Mouse (Mus musculus): Measurements from ENCODE around the gene Rps6ka4. TPM values are rescaled to one million over a fixed set of nuclear protein-coding genes. Genes with fewer than 3 reads are reported as not detected.

Gene Rps6ka4
- total RNA-seq, 1 experiment, result 11.5 TPM

- no peak for DNase-seq (ENCODE audit: low read depth, low spot score)
- Histone ChIP-seq H3K4me3 (ENCODE audit: insufficient read depth in 1 of 2, low read depth in 1 of 2, low read length in 2 of 2, poor library complexity in 1 of 2, severe bottlenecking in 1 of 2) (peak overlapping the region; percentile 31 to 62), H3K36me3 (ENCODE audit: control insufficient read depth, insufficient read depth, low read length, poor library complexity, severe bottlenecking) (peaks cover 3% of the 10 kb centered on the region; the same call in 1 of the 2 replicates), H3K9me3 (ENCODE audit: control insufficient read depth, insufficient read depth, low read depth, low read length) (no peaks in the 10 kb centered on the region), H3K4me1 (ENCODE audit: control insufficient read depth in 2 of 2, insufficient read depth in 2 of 2, low read length in 2 of 2, poor library complexity in 1 of 2) (peaks cover 0 to 18% of the 10 kb centered on the region in 2 experiments; a peak in 3 of 4 replicates), H3K27ac (ENCODE audit: insufficient read depth, low read depth, low read length, poor library complexity, severe bottlenecking) (no peak overlapping the region), H3K9ac (ENCODE audit: insufficient read depth, low read depth, low read length, poor library complexity, severe bottlenecking) (peak overlapping the region; percentile 32; the same call in 1 of the 2 replicates)
- TF ChIP-seq MAFK (IDR thresholded peaks at IDR 0.05; ENCODE audit: insufficient read depth, low read depth, low read length) (no peak), ZC3H11A (IDR thresholded peaks at IDR 0.05; ENCODE audit: borderline replicate concordance, low read depth, low read length) (no peak), CHD2 (IDR thresholded peaks at IDR 0.05; ENCODE audit: low read depth, low read length) (no peak), HCFC1 (IDR thresholded peaks at IDR 0.05; ENCODE audit: borderline replicate concordance, insufficient read depth, low read length) (no peak), ZNF384 (IDR thresholded peaks at IDR 0.05; ENCODE audit: low read depth, low read length) (no peak)
- in situ Hi-C loops (cut with MboI; ENCODE audit: low sequenced_read_pairs in 2 of 2, unreplicated experiment in 2 of 2), result no loop called here
These were observed 9.7 kb downstream of the Rps6ka4 start for GRCm38 (mm10) chr19:6830556-6831316.

GRCm38 (mm10) chr19:6829870-6830555, 10.4 kb downstream of the Rps6ka4 start:
- Histone ChIP-seq H3K9ac (ENCODE audit: insufficient read depth, low read depth, low read length, poor library complexity, severe bottlenecking) (peak overlapping the region; percentile 22; the same call in 1 of the 2 replicates), H3K9me3 (ENCODE audit: control insufficient read depth, insufficient read depth, low read depth, low read length) (no peaks in the 10 kb centered on the region), H3K36me3 (ENCODE audit: control insufficient read depth, insufficient read depth, low read length, poor library complexity, severe bottlenecking) (peaks cover 3% of the 10 kb centered on the region; the same call in 1 of the 2 replicates), H3K27ac (ENCODE audit: insufficient read depth, low read depth, low read length, poor library complexity, severe bottlenecking) (no peak overlapping the region), H3K4me1 (ENCODE audit: control insufficient read depth in 2 of 2, insufficient read depth in 2 of 2, low read length in 2 of 2, poor library complexity in 1 of 2) (peaks cover 0 to 18% of the 10 kb centered on the region in 2 experiments; a peak in 3 of 4 replicates), H3K4me3 (ENCODE audit: insufficient read depth in 1 of 2, low read depth in 1 of 2, low read length in 2 of 2, poor library complexity in 1 of 2, severe bottlenecking in 1 of 2) (peak overlapping the region; percentile 31 to 62)
- in situ Hi-C loops (cut with MboI; ENCODE audit: low sequenced_read_pairs in 2 of 2, unreplicated experiment in 2 of 2), result no loop called here
- TF ChIP-seq HCFC1 (IDR thresholded peaks at IDR 0.05; ENCODE audit: borderline replicate concordance, insufficient read depth, low read length) (no peak), ZNF384 (IDR thresholded peaks at IDR 0.05; ENCODE audit: low read depth, low read length) (no peak), ZC3H11A (IDR thresholded peaks at IDR 0.05; ENCODE audit: borderline replicate concordance, low read depth, low read length) (no peak), CHD2 (IDR thresholded peaks at IDR 0.05; ENCODE audit: low read depth, low read length) (no peak), MAFK (IDR thresholded peaks at IDR 0.05; ENCODE audit: insufficient read depth, low read depth, low read length) (no peak)
- DNase-seq (ENCODE audit: low read depth, low spot score), result no peak

DNA sequence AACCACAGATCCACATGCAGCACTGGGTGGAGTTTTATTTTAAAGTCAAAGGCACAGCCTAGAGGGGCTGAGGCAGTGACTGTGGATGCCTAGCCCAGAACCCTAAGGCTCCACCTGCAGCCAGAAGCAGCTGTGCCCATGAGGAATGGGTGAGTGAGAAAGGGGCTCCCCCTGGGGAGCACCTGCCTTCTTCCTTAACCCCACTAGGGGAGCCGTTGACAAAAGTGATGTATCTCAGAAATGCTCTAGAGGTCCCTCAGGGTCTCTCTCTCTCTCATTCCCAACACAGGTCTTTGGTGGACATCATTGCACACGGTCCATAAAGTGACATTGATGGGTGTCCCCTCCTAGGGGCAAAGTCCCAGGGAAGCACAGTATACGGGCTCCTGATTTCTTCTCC, 11.4 kb downstream of the Rps6ka4 start:
- Histone ChIP-seq H3K27ac (ENCODE audit: insufficient read depth, low read depth, low read length, poor library complexity, severe bottlenecking) (no peak overlapping the region), H3K36me3 (ENCODE audit: control insufficient read depth, insufficient read depth, low read length, poor library complexity, severe bottlenecking) (peaks cover 3% of the 10 kb centered on the region; the same call in 1 of the 2 replicates), H3K9ac (ENCODE audit: insufficient read depth, low read depth, low read length, poor library complexity, severe bottlenecking) (no peak overlapping the region), H3K9me3 (ENCODE audit: control insufficient read depth, insufficient read depth, low read depth, low read length) (no peaks in the 10 kb centered on the region), H3K4me1 (ENCODE audit: control insufficient read depth in 2 of 2, insufficient read depth in 2 of 2, low read length in 2 of 2, poor library complexity in 1 of 2) (peaks cover 0 to 20% of the 10 kb centered on the region in 2 experiments; a peak in 3 of 4 replicates), H3K4me3 (ENCODE audit: insufficient read depth in 1 of 2, low read depth in 1 of 2, low read length in 2 of 2, poor library complexity in 1 of 2, severe bottlenecking in 1 of 2) (no peak overlapping the region)
- no peak for TF ChIP-seq MAFK (IDR thresholded peaks at IDR 0.05; ENCODE audit: insufficient read depth, low read depth, low read length)
- no peak for TF ChIP-seq ZC3H11A (IDR thresholded peaks at IDR 0.05; ENCODE audit: borderline replicate concordance, low read depth, low read length)
- TF ChIP-seq CHD2 (IDR thresholded peaks at IDR 0.05; ENCODE audit: low read depth, low read length), result no peak
- no peak for TF ChIP-seq ZNF384 (IDR thresholded peaks at IDR 0.05; ENCODE audit: low read depth, low read length)
- in situ Hi-C loops (cut with MboI; ENCODE audit: low sequenced_read_pairs in 2 of 2, unreplicated experiment in 2 of 2), result no loop called here
- no peak for DNase-seq (ENCODE audit: low read depth, low spot score)

GRCm38 (mm10) chr19:6826601-6827000, 13.8 kb downstream of the Rps6ka4 start:
- TF ChIP-seq ZNF384 (IDR thresholded peaks at IDR 0.05; ENCODE audit: low read depth, low read length) (no peak), MAFK (IDR thresholded peaks at IDR 0.05; ENCODE audit: insufficient read depth, low read depth, low read length) (no peak), CHD2 (IDR thresholded peaks at IDR 0.05; ENCODE audit: low read depth, low read length) (no peak), HCFC1 (IDR thresholded peaks at IDR 0.05; ENCODE audit: borderline replicate concordance, insufficient read depth, low read length) (no peak), ZC3H11A (IDR thresholded peaks at IDR 0.05; ENCODE audit: borderline replicate concordance, low read depth, low read length) (no peak)
- H3K27ac ChIP-seq (ENCODE audit: insufficient read depth, low read depth, low read length, poor library complexity, severe bottlenecking), result no peak overlapping the region

More at GRCm38 (mm10) chr19:6826601-6827000, 13.8 kb downstream of the Rps6ka4 start:
- Histone ChIP-seq H3K4me3 (ENCODE audit: insufficient read depth in 1 of 2, low read depth in 1 of 2, low read length in 2 of 2, poor library complexity in 1 of 2, severe bottlenecking in 1 of 2) (no peak overlapping the region), H3K4me1 (ENCODE audit: control insufficient read depth in 2 of 2, insufficient read depth in 2 of 2, low read length in 2 of 2, poor library complexity in 1 of 2) (peaks cover 0 to 18% of the 10 kb centered on the region in 2 experiments; a peak in 3 of 4 replicates), H3K36me3 (ENCODE audit: control insufficient read depth, insufficient read depth, low read length, poor library complexity, severe bottlenecking) (no peaks in the 10 kb centered on the region), H3K9ac (ENCODE audit: insufficient read depth, low read depth, low read length, poor library complexity, severe bottlenecking) (no peak overlapping the region), H3K9me3 (ENCODE audit: control insufficient read depth, insufficient read depth, low read depth, low read length) (no peaks in the 10 kb centered on the region)
- no peak for DNase-seq (ENCODE audit: low read depth, low spot score)
- in situ Hi-C loops (cut with MboI; ENCODE audit: low sequenced_read_pairs in 2 of 2, unreplicated experiment in 2 of 2), result no loop called here
